In genomic region chr19:33849291-33850044, GRCm38 (mm10) we compare ENCODE assay signal across 5 mouse cellular contexts.
DNase-seq lines count a peak whose midpoint lies in the region; TF ChIP-seq lines count a peak whose summit lies in the region.
"Not testable (repeated sequence)": the region's sequence is repeated elsewhere in the genome, so short reads cannot be mapped to it uniquely, and the experiment has no call there.

No protein-coding gene starts in this region.

- DNase-seq in ES-CJ7 (ENCODE audit: low read depth, low spot score), result peak; percentile 47
- DNase-seq in ES-E14 (ENCODE audit: low read depth, low spot score), result peak; percentile 22
- DNase-seq in R1 (ENCODE audit: low read depth, low spot score), result peak; percentile 79
- peak; percentile 66 for DNase-seq in ZHBTc4 (ENCODE audit: low read depth, low spot score)

- peaks cover 35% of the 10 kb centered on the region for H3K4me1 ChIP-seq in E14TG2a.4 (replicated peaks; ENCODE audit: low read depth, low read length)
- not testable (repeated sequence) for H3K4me1 ChIP-seq in ES-E14 (ENCODE audit: control insufficient read depth in 2 of 2, insufficient read depth in 2 of 2, low read length in 2 of 2, poor library complexity in 1 of 2)

- H3K9me3 ChIP-seq in E14TG2a.4 (ENCODE audit: low read length); ES-E14 (ENCODE audit: control insufficient read depth, insufficient read depth, low read depth, low read length): not testable (repeated sequence)

- H3K36me3 ChIP-seq in E14TG2a.4 (ENCODE audit: insufficient read depth, low read length); ES-E14 (ENCODE audit: control insufficient read depth, insufficient read depth, low read length, poor library complexity, severe bottlenecking): not testable (repeated sequence)

- TF ChIP-seq CTCF in E14TG2a.4 (conservative IDR thresholded peaks at IDR 0.05; ENCODE audit: low read length), result 0 out of 2 replicates have a peak, but pooled peaks have one; percentile 9

- H3K4me3 ChIP-seq in E14TG2a.4 (replicated peaks; ENCODE audit: low read length), result peak overlapping the region; percentile 26; the same call in 1 of the 2 replicates
- H3K4me3 ChIP-seq in ES-E14 (ENCODE audit: insufficient read depth in 1 of 2, low read depth in 1 of 2, low read length in 2 of 2, poor library complexity in 1 of 2, severe bottlenecking in 1 of 2), result not testable (repeated sequence)

- not testable (repeated sequence) for H3K9ac ChIP-seq in ES-E14 (ENCODE audit: insufficient read depth, low read depth, low read length, poor library complexity, severe bottlenecking)

- in situ Hi-C loops in ES-E14 (cut with MboI; ENCODE audit: low sequenced_read_pairs in 2 of 2, unreplicated experiment in 2 of 2), result not testable (repeated sequence)

- H3K27me3 ChIP-seq in E14TG2a.4 (ENCODE audit: insufficient read depth, low read length), result not testable (repeated sequence)

- peak overlapping the region; percentile 34; the same call in 1 of the 2 replicates for H3K27ac ChIP-seq in ES-E14 (ENCODE audit: insufficient read depth, low read depth, low read length, poor library complexity, severe bottlenecking)

Comparison
In these comparisons a context has a peak if more than half of its experiments do, and no peak if none do; other contexts are left out.
1. DNase-seq: peak in every context shown above with its lines; median percentile 79 in R1; 66 in ZHBTc4; 47 in ES-CJ7; 22 in ES-E14.